Mouse (Mus musculus) cerebellum, adult 11-12 months (tissue): Measurements from ENCODE around the gene Gm49342.
"Not testable (repeated sequence)": the region's sequence is repeated elsewhere in the genome, so short reads cannot be mapped to it uniquely, and the experiment has no call there.

Experiments used
- DNase-seq: peaks from one replicate; pipeline ENCODE4 v3.0.0; 2022

Gm49342 gene

GRCm38 (mm10) chr14:50943932-50944667 lies at the start of gene Gm49342:
Gm49342 (plus strand) TSS chr14:50944517.
- peak; percentile 91 for DNase-seq

DNA sequence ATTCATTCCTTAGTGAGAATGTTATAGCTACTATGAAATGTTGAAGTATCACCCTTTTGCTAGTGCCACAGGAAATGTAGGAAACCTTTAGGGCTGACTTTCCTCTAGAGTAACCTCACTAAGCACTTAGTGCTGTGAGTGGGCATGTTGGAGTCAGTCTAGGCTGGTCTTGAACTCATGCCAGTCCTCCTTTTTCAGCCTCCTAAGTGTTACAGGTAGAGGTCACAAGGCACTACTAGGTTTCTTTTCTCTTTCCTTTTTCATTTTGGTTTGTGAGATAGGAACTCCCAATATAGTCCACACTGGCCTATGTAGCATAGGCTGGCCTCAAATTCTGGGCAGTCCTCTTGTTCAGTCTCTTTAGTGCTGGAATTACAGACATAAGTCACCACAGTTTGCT lies 48.9 kb upstream of the Gm49342 start:
- DNase-seq, result peak; percentile 38

DNA sequence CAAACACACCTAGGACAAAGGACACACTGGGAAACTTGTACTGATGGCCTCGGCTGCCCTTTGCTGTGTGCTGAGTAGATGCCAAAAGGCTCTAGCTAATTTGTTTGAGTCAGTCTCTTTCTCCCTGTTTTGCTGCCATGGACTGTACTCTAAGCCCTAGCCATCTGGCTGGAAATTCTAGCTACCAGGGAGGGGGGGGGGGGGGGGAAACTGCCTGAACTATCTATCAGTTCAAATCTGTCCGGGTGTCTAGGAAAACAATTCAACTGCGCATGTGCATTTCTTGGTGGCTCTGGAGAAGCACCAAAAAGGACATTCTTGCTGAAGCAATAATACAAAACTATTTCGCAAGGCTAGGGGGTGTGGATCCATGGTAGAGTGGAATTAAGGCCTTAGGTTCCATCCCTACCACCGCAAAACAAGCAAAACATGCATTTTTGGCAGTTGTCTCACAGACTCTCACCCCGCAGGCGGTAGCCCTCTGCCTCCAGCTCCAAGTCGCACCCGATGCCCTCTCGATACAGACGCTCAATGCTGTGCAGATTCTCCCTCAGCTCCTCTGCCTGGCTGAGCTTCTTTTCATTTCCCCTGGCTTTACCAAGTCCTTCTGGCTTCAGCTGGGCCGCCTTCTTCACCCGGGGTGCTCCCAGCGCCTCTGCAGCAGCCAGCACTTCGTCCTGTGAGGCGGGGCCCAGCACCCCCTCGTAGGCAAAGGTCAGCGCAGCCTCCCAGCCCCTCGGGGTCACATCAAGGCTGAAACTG lies 48.2 kb upstream of the Gm49342 start:
- DNase-seq, result peak; percentile 86

DNA sequence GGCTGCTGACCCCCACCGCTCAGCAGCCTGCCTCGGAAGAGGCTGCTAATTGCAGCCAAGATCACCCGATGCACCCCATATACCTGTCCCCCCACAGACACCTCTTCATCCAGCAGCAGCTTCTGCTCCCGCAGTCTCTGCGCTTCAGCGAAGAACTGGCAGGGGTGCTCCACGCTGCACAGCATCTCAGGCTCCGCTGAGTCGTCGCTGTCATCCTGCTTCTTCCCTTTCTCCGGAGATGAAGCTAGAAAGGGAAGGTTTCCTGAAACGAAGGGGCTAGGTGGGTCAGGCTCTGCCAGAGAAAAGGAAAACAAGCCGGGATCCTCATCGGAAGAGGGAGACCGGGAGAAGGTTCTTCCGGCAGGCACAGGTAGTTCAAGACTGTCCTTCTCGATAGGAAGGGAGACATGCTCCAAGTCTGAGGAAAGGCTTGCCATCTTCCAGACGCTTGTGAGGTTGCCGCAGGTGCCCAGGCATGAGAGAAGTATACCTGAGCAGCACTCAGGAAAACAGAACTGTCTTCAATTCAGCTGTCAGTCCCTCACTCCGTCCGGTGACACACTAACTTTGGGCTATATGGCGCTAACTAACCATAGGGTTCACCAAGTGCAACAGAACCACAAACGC lies 47.5 kb upstream of the Gm49342 start:
- DNase-seq, result no peak

DNA sequence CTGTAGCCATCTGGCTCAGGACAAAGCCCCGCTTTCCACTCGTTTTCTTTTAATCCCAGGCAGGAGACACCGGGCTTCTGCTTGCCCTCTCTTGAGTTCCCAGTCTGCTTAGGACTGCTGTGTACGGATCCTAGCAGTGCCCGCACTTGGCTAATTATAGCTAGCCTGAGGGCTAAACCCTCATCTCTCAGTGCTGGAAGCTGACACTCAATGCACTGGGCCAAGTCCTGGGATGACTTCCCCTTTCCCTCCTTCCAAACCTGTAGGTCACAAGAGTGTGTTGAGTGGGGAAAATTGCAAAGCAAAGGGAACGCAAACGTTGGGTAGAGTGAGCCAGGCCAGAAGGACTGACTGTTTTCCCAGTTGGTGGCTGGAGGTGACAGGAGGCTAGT lies 46.9 kb upstream of the Gm49342 start, which contains the start of gene Klhl33:
Klhl33 (minus strand) TSS at position 134 of the 392 bp plus-strand sequence.
- DNase-seq, result peak; percentile 60

GRCm38 (mm10) chr14:50897992-50898391 lies 46.3 kb upstream of the Gm49342 start:
- not testable (repeated sequence) for DNase-seq

DNA sequence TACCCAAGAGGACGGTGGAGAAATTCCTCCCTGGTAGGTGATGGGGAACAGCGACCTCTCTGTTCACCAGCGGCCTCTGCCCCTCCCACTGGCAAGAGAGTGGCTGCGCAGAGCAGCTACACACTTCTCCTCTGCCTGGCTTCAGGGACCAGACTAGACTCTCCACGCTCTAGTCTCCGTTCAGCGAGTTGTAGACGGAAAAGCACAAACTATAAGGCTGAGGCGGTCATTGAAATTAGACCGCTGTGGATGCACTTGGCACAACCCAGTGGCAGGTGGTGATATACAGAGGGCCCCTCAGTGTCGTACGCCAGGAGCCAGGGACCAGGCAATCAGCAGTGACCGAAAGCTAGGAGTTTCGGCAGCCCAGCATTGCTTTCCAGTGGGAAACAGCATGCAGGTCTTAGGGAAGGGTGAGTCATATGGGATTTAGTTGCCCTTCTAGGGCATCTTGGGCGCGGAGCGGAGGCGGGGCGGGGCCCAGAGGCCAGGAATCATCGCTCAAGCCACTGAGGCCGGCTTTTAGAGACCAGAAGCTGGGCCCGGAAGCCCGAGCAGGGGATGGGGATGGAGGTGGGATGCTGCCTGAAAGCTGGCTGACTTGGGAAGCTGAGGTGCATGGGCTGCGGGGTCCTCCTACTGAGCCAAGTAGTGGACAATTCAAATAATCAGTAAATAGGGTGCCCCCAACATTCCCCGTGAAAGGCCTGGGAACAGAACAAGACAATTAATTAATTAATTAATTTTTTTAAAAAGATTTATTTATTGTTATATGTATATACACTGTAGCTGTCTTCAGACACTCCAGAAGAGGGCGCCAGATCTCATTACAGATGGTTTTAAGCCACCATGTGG lies 40.1 kb upstream of the Gm49342 start:
- peak; percentile 71 for DNase-seq

DNA sequence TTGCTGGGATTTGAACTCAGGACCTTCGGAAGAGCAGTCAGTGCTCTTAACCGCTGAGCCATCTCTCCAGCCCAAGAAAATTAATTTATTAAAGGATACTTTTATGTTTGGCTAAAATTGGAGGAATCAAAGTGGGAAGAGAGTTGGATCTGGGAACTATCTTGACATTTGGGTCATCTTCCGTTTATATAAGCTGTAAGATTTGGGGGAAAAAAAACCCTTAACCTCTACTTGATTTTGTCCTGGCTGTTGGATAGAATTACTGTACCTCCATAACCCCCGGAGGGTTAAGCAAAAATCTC lies 39.5 kb upstream of the Gm49342 start:
- DNase-seq, result no peak

- DNase-seq, result not testable (repeated sequence)
Observed at GRCm38 (mm10) chr14:50905327-50905726, 39.0 kb upstream of the Gm49342 start.

DNA sequence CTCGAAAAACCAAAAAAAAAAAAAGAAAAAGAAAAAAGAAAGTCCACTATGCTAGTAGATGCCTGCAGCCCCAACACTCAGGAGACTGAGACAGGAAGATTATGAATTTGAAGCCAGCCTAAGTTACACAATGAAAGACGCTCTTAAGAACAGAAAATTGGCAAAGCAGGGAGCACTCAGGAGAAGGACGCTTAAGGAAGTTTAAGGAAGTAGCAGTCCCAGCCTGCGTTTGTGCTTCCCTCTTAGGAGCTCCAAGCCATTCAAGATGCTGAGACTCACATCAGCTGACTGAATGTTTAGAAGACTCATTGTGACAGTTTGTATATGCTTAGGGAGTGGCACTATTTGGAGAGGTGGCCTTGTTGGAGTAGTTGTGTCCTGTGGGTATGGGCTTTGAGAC lies 36.2 kb upstream of the Gm49342 start:
- no peak for DNase-seq

GRCm38 (mm10) chr14:50911356-50911755 lies 33.0 kb upstream of the Gm49342 start:
- DNase-seq, result no peak

DNA sequence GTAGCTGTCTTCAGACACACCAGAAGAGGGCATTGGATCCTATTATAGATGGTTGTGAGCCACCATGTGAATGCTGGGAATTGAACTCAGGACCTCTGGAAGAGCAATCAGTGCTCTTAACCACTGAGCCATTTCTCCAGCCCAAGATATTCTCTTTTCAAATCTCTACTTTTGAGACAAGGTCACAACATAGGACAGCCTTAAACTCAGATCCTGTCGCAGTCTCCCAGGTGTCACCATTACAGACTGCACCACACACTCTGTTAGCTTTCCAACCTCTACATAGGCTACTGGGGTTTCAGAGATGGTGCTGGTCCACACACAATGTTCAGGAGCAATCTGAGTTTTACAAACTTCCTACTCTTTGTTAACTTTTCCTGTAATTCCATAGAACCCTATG lies 20.9 kb upstream of the Gm49342 start:
- DNase-seq, result not testable (repeated sequence)

DNA sequence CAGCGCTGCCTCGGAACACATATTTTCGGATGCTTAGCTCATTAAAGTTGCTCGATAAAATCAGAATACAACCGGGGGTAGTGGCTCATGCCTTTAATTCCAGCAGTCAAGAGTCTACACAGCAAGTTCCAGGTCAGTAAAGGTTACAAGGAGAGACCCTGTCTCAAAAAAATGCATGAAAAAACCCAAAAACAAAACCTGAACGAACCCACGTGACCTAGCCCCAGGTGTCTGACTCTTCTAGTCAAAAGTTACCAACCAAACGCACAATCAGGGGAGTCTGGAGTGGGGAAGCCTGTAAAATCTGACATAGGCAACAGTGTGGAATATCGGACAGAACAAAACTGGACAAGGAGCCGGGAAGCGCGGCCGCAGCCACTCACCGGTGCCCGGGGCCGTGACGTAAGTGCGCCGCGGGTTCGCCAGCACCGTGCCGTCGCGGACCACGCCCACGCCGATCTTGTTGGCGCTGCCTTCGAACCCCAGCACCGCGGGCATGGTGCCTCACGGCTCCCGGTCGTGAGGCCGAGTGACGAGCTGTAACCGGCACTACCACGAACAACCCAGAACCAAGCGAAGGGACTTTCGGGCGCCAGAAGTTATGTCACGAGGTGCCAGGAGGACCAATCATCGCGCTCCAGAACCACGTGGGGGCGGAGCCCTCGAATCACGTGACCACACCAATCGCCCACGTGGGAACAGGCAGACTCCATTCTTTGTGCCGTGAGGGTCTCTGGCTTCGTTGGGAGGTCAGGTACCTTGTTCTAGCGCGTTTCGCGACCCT lies 19.8 kb upstream of the Gm49342 start, which contains the start of the genes Osgep and Apex1:
Osgep (minus strand) TSS at position 613 of the 784 bp plus-strand sequence.
Apex1 (plus strand) TSS at position 688 of the 784 bp plus-strand sequence.
- DNase-seq, result peak; percentile 97

DNA sequence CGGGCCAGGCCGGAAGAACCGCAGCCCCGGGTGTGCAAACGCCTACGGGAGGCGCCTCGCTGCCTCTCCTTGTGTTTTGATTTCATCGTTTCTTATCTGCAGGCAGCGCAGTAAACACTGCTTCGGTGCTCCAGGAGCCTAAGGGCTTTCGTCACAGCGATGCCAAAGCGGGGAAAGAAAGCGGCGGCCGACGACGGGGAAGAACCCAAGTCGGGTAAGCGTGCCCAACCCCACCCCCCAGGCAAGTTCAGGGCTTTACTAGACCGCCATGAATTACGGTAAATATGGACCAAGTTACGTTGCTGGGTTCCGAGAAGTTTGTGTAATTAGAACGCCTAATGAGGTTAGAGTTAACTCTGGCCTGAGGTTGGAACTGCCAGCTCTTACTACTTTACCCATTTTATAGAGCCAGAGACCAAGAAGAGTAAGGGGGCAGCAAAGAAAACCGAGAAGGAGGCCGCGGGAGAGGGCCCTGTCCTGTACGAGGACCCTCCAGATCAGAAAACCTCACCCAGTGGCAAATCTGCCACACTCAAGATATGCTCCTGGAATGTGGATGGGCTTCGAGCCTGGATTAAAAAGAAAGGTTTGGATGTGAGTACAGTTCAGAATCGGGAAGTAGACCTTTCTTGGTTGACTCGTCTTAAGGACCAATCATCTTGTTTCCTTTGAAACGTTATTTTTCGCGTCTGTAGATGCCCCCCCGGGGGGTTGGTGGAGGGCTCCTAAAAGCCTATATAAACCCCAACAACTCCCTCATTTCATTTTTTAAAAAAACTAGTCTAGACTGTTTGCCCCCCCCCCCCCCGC lies 19.0 kb upstream of the Gm49342 start:
- DNase-seq, result peak; percentile 29

DNA sequence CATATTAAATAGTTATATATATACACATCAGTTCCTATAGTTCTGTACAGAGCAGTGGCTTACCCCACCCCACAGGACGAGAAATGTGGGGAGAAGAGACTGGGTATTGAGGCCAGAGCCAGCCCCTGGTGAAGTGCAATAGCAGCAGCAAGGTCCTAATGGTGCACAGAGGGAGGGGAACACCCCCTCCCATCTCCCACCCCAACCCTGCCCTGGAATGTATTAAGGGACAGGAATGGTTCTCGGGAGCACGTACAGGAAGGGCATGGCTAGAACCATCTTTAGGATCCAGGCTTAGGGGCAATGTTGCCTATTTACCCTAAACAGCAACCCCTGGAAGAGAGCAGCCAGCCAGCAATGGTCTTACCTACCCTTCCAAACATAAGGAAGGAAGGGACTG lies 17.0 kb upstream of the Gm49342 start:
- DNase-seq, result no peak

DNA sequence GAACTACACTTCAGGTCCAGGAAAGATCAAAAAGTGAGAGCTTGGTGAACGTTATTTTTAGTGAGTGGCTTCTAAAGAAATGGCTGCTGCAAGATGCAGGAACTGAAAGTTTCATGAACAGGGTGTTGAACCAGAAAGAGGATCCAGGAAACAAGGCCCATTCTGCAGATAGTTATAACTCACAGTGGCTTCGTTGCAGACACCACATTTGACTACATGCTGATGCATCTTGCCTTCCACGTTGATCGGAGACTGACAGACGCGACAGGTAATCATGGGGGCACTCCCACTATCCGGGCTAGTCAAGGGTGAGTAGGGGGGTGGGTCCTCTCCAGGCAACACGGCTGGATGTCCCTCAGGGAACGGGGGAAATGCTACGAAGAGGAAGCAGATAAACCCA lies 14.4 kb upstream of the Gm49342 start:
- no peak for DNase-seq

GRCm38 (mm10) chr14:50930377-50930753 lies 14.0 kb upstream of the Gm49342 start:
- no peak for DNase-seq

DNA sequence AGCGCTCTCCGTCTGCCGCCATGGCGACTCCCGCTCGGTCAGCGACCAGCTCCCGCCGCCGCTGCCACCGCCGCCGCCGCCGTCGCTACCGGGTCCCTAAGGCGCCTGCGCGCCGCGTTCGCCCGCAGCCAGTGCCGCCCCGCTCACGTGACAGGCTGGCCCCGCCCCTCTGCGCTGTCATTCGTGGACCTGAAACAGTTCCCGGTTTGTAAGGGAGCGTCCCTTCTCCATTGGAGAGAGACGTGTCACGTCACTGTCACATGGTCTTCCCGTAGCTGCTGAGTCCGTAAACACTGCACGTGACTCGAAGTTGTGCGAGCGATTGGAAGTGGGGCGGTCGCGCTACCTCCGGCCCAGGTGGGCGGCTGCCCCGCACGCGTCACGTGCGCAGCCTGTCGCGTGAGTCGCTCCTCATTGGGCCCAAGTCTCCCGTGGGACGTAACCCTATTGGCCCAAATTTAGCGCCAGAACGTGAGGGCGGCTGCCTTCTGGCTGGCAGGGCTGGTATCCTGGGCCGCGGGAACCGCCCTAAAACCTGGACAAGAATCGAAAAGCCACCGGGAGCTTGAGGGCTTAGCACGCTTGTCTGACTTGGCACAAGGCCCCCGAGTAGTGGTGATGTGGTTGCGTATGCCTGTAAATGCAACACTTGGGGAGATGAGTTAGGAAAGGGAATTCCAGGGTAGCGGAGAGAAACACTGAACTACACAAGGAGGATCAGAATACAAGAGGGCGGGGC lies 13.4 kb upstream of the Gm49342 start, which contains the start of the genes Pip4p1 and Pnp:
Pip4p1 (minus strand) TSS at position 103 of the 739 bp plus-strand sequence.
Pnp (plus strand) TSS at position 329 of the 739 bp plus-strand sequence.
- DNase-seq, result peak; percentile 100

GRCm38 (mm10) chr14:50931493-50932020 lies 12.8 kb upstream of the Gm49342 start:
- DNase-seq, result no peak

DNA sequence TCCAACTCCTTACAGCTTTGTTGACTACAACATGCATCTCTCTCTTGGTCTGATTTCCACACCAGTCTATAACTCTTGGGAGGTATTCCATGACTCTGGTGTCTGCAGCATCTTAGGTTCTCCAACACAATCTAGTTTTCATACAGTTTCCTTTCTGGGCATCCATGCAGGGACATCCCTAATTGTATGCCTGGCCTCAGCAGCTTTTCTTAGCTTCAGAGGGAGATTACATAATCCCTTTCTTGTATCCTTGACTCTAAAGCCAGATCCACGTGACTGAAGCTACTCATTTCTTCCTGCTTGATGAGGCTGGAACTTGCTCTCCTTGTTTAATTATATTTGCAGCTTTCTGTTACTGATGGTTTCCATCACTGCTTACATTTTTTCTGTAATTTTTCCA lies 7.7 kb upstream of the Gm49342 start:
- no peak for DNase-seq
